In the genomic region with DNA sequence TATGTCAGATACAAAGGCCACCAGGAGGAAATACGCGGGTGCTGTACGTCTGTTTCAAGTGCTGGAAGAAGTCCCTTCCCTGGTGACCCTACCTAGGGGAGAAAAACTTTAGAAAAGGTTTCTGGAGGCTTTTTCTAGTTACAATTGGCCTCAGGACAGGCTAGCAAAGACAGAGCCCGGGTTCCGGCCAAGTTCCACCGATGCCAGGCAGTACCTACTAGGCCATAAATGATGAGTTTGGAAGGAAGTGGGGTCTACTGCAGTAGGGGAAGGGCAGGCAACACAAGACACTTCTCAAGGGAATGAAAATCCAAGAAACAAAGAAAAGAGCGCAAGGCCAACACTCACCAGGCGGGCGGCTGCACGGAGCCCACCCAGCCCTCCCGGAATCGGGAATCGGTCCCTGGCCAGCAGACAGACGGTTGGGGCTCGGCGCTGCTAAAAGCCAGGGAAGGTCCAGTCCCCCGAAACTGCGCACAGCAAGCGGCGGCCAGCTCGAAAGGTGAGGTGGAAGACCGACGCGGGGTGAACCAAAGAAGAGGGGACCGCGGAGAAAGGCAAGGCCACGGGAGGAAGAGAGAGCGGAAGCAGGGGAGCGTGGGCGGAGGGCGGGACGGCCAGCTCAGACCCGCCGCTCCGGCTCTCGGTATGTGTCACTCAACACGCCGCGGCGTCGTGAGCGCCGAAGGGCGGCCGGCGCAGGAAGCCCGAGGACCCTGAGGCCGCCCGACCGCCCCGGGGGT, we compare ENCODE assay signal across 7 mouse cellular contexts. TPM values are rescaled to one million over a fixed set of nuclear protein-coding genes. Genes with fewer than 3 reads are reported as not detected.
DNase-seq lines count a peak whose midpoint lies in the region; ATAC-seq and TF ChIP-seq lines count a peak whose summit lies in the region.

No protein-coding gene starts in this region.

- TF ChIP-seq POLR2A in small intestine, adult 2 months (IDR thresholded peaks at IDR 0.05; ENCODE audit: low read depth, low read length), result no peak; the same call in 1 of the 2 replicates

- WGBS in kidney, postnatal 0 days, result under 1% methylated on average over 21 of the region's 51 CpGs
- under 1% methylated on average over 51 of the region's 51 CpGs for WGBS in embryonic facial prominence, embryonic 12.5 days
- 1% methylated on average over 32 of the region's 51 CpGs for WGBS in hindbrain, embryonic 16.5 days
- WGBS in small intestine, adult 2 months, result under 1% methylated on average over 49 of the region's 51 CpGs

- peak; percentile 87 for DNase-seq in kidney, postnatal 0 days (ENCODE audit: low spot score)
- no peak for DNase-seq in kidney, postnatal 14 days
- DNase-seq in MEL-GATA-1-ER (ENCODE audit: extremely low read depth, low read depth), result peak; percentile 74
- peak; percentile 78 for DNase-seq in lung, postnatal 10 days

- no peak for TF ChIP-seq CTCF in kidney, postnatal 0 days (IDR thresholded peaks at IDR 0.05; ENCODE audit: low read depth)
- TF ChIP-seq CTCF in small intestine, adult 2 months (IDR thresholded peaks at IDR 0.05; ENCODE audit: extremely low read depth, insufficient read length, insufficient replicate concordance, low read depth, low read length), result no peak

- H3K9me3 ChIP-seq in kidney, postnatal 0 days (replicated peaks; ENCODE audit: low read length), result no peaks in the 10 kb centered on the region
- no peaks in the 10 kb centered on the region for H3K9me3 ChIP-seq in embryonic facial prominence, embryonic 12.5 days
- no peaks in the 10 kb centered on the region for H3K9me3 ChIP-seq in hindbrain, embryonic 16.5 days (ENCODE audit: control insufficient read depth, low read length)

- H3K4me3 ChIP-seq in kidney, postnatal 0 days (replicated peaks; ENCODE audit: low read depth, low read length), result peak overlapping the region; percentile 87
- H3K4me3 ChIP-seq in embryonic facial prominence, embryonic 12.5 days, result peak overlapping the region; percentile 98
- peak overlapping the region; percentile 62 for H3K4me3 ChIP-seq in hindbrain, embryonic 16.5 days (ENCODE audit: low read length)
- H3K4me3 ChIP-seq in small intestine, adult 2 months (ENCODE audit: low read depth, low read length), result peak overlapping the region; percentile 97

- H3K27ac ChIP-seq in kidney, postnatal 0 days, result peak overlapping the region; percentile 92
- peak overlapping the region; percentile 94 for H3K27ac ChIP-seq in embryonic facial prominence, embryonic 12.5 days
- H3K27ac ChIP-seq in hindbrain, embryonic 16.5 days (ENCODE audit: low read depth, low read length), result peak overlapping the region; percentile 94
- peak overlapping the region; percentile 79 for H3K27ac ChIP-seq in small intestine, adult 2 months (ENCODE audit: insufficient read depth, low read depth, low read length)

- H3K36me3 ChIP-seq in kidney, postnatal 0 days (ENCODE audit: insufficient read depth, low read length), result 0 out of 2 replicates have a peak, but pooled peaks cover 4% of the 10 kb centered on the region
- H3K36me3 ChIP-seq in embryonic facial prominence, embryonic 12.5 days, result peaks cover 50% of the 10 kb centered on the region
- 0 out of 2 replicates have a peak, but pooled peaks cover 2% of the 10 kb centered on the region for H3K36me3 ChIP-seq in hindbrain, embryonic 16.5 days (ENCODE audit: control insufficient read depth, insufficient read depth, low read length)
- H3K36me3 ChIP-seq in small intestine, adult 2 months (ENCODE audit: control insufficient read depth, insufficient read depth, low read length), result peaks cover 7% of the 10 kb centered on the region; the same call in 1 of the 2 replicates

- H3K4me1 ChIP-seq in kidney, postnatal 0 days (replicated peaks; ENCODE audit: insufficient read depth, low read length), result peaks cover 22% of the 10 kb centered on the region
- H3K4me1 ChIP-seq in embryonic facial prominence, embryonic 12.5 days, result peaks cover 34% of the 10 kb centered on the region
- peaks cover 33% of the 10 kb centered on the region for H3K4me1 ChIP-seq in hindbrain, embryonic 16.5 days (ENCODE audit: control insufficient read depth, insufficient read depth, low read depth, low read length)
- H3K4me1 ChIP-seq in small intestine, adult 2 months (ENCODE audit: control insufficient read depth, insufficient read depth, insufficient read length, low read length), result peaks cover 8% of the 10 kb centered on the region; the same call in 1 of the 2 replicates

- ATAC-seq in kidney, postnatal 0 days (replicated peaks; ENCODE audit: low FRiP score, low read depth), result peak; percentile 85
- ATAC-seq in embryonic facial prominence, embryonic 12.5 days (ENCODE audit: insufficient number of reproducible peaks, insufficient read depth, low FRiP score, low TSS enrichment), result peak; percentile 82
- ATAC-seq in hindbrain, embryonic 16.5 days, result peak; percentile 82

- H3K9ac ChIP-seq in kidney, postnatal 0 days (ENCODE audit: low read depth, low read length), result peak overlapping the region; percentile 94
- H3K9ac ChIP-seq in embryonic facial prominence, embryonic 12.5 days, result peak overlapping the region; percentile 98
- peak overlapping the region; percentile 90 for H3K9ac ChIP-seq in hindbrain, embryonic 16.5 days (ENCODE audit: low read depth, low read length)

- H3K4me2 ChIP-seq in kidney, postnatal 0 days (ENCODE audit: low read length), result peak overlapping the region; percentile 81
- peak overlapping the region; percentile 91 for H3K4me2 ChIP-seq in embryonic facial prominence, embryonic 12.5 days (replicated peaks)
- peak overlapping the region; percentile 81 for H3K4me2 ChIP-seq in hindbrain, embryonic 16.5 days (ENCODE audit: low read length)

- no peaks in the 10 kb centered on the region for H3K27me3 ChIP-seq in kidney, postnatal 0 days (ENCODE audit: insufficient read depth, low read length)
- H3K27me3 ChIP-seq in embryonic facial prominence, embryonic 12.5 days, result no peaks in the 10 kb centered on the region
- no peaks in the 10 kb centered on the region for H3K27me3 ChIP-seq in hindbrain, embryonic 16.5 days (replicated peaks; ENCODE audit: control insufficient read depth, insufficient read depth, low read length)
- H3K27me3 ChIP-seq in small intestine, adult 2 months (ENCODE audit: control insufficient read depth, insufficient read depth, low read length), result no peaks in the 10 kb centered on the region

RNA-seq across cellular contexts. Expression of gene Cdca4, which starts 0.6 kb away (rescaled TPM):
- polyA plus RNA-seq in kidney, postnatal 0 days (2015; fragmentation: Nextera tagmentation; extraction: Ambion mirVana), result 56.6 and 64.5 TPM in 2 replicates
- 144 and 147 TPM in 2 replicates for polyA plus RNA-seq in embryonic facial prominence, embryonic 12.5 days (2016; fragmentation: Nextera tagmentation; extraction: Ambion mirVana)
- polyA plus RNA-seq in hindbrain, embryonic 16.5 days (2015; fragmentation: Nextera tagmentation; extraction: Ambion mirVana), result 31.3 and 36.7 TPM in 2 replicates
- 8.0 and 15.8 TPM in 2 replicates for polyA plus RNA-seq in small intestine, adult 2 months (2012; rRNA removed)

RNA-seq across cellular contexts. Expression of gene Clba1, which starts 19.9 kb away (rescaled TPM):
- 16.0 and 18.4 TPM in 2 replicates for polyA plus RNA-seq in kidney, postnatal 0 days (2015; fragmentation: Nextera tagmentation; extraction: Ambion mirVana)
- 9.2 and 9.6 TPM in 2 replicates for polyA plus RNA-seq in embryonic facial prominence, embryonic 12.5 days (2016; fragmentation: Nextera tagmentation; extraction: Ambion mirVana)
- polyA plus RNA-seq in hindbrain, embryonic 16.5 days (2015; fragmentation: Nextera tagmentation; extraction: Ambion mirVana), result 21.7 and 24.2 TPM in 2 replicates
- 1.2 and 1.6 TPM in 2 replicates for polyA plus RNA-seq in small intestine, adult 2 months (2012; rRNA removed)

RNA-seq across cellular contexts. Expression of gene Ahnak2, which starts 26.2 kb away (rescaled TPM):
- polyA plus RNA-seq in kidney, postnatal 0 days (2015; fragmentation: Nextera tagmentation; extraction: Ambion mirVana), result 0.22 and 0.50 TPM in 2 replicates
- polyA plus RNA-seq in embryonic facial prominence, embryonic 12.5 days (2016; fragmentation: Nextera tagmentation; extraction: Ambion mirVana), result 0.71 and 0.83 TPM in 2 replicates
- polyA plus RNA-seq in hindbrain, embryonic 16.5 days (2015; fragmentation: Nextera tagmentation; extraction: Ambion mirVana), result 3.4 and 3.7 TPM in 2 replicates
- polyA plus RNA-seq in small intestine, adult 2 months (2012; rRNA removed), result 1.4 and 2.1 TPM in 2 replicates

RNA-seq across cellular contexts. Expression of gene Gpr132, which starts 39.4 kb away (rescaled TPM):
- polyA plus RNA-seq in kidney, postnatal 0 days (2015; fragmentation: Nextera tagmentation; extraction: Ambion mirVana), result 0.10 and 0.11 TPM in 2 replicates
- 0.23 TPM in 1 of 2 replicates, not detected in the other for polyA plus RNA-seq in embryonic facial prominence, embryonic 12.5 days (2016; fragmentation: Nextera tagmentation; extraction: Ambion mirVana)
- polyA plus RNA-seq in hindbrain, embryonic 16.5 days (2015; fragmentation: Nextera tagmentation; extraction: Ambion mirVana), result 0.08 TPM in 1 of 2 replicates, not detected in the other
- polyA plus RNA-seq in small intestine, adult 2 months (2012; rRNA removed), result 5.4 and 8.2 TPM in 2 replicates
